Mouse (Mus musculus): ENCODE results near the gene Dlg2. TPM values are rescaled to one million over a fixed set of nuclear protein-coding genes. Genes with fewer than 3 reads are reported as not detected.

Dlg2 gene
- total RNA-seq, 2 experiments from 2014 or later: 0.36 to 0.72 TPM

DNA sequence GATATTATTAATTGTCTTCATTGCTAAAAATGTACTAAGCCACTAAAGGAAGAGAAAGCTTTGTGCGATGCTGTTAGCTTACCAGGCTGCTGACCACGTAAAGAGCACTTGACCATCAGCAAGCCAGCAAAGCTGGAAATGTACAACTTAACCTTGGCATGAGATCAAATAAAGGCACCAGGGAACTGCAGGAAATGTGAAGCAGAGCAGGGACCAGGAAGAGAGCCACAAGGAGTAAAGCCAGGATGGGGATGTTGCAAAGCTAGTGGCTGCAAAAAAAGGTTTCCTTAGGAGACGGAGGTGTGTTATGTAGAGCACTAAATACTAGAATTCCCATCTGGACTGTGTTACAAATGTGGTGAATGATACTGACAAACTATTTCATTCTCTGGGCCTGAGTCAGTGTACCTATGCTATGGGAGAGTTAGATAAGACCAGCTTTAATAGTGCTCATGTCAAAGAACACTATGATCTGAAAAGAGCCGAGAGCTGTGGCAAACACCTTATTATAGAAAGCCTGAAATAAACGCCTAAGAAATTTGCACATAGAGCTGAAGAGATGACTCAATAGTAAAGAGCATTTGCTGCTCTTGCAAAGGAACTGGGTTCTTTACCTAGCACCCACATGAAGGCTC is 1638.9 kb downstream of the Dlg2 start:
- intact Hi-C loops (cut with DNase I): no loop called here
- DNase-seq: no peak

DNA sequence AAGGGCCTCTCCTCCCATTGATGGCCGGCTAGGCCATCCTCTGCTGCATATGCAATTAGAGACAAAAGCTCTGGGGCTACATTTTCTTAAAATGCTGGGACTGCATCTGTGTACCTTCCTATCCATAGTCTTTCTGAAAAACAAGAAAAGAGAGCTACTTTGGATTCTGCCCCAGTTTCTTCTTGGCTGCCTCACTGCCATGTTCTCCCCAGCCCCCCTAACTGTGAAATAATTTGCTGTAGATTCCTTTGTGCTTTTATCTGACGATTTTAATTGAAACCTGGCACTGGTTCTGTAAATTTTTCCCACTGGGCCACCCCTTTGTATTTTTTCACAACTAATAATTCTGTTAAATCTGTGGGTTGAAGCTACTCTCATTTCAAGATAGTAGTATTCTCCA is 1646.8 kb downstream of the Dlg2 start:
- intact Hi-C loops (cut with DNase I): no loop called here
- DNase-seq: no peak

DNA sequence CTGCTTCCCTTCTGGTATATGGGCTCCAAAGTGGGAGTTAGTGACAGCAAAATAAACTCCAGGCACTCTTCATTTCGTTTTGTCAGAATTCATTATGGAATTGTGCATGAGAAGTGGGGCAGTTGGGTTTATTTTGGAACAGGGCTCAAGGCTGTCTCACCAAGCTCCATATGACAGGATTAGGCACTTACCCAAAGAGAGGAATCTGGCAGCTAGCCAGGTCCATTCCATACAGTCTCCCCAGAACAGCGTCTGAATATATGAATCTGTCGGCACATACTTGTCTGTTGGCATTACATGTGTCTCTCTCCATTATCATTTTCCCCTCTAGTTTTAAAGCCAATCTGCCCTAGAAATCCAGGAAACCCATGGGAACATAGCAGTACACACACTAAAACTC is 1649.4 kb downstream of the Dlg2 start:
- no peak for DNase-seq
- intact Hi-C loops (cut with DNase I): no loop called here

DNA sequence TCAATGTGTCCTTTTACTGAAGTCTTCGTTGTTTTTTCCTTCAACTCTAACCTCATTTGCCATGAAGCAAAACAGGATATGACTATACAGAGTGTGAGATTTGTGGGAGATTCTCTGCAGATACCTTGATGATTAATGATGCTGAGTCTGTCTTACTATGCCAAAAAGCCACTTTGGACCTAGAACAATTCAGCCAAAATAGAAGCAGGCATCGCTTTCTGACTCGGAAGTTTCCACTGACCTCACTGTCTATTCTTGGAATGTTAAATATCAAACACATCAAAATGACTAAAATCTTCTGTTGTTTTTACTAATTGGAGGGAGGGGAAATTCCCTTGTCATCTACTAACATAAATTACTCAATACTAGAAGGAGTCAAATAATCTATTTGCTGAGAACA is 1657.8 kb downstream of the Dlg2 start:
- intact Hi-C loops (cut with DNase I): no loop called here
- DNase-seq: no peak

DNA sequence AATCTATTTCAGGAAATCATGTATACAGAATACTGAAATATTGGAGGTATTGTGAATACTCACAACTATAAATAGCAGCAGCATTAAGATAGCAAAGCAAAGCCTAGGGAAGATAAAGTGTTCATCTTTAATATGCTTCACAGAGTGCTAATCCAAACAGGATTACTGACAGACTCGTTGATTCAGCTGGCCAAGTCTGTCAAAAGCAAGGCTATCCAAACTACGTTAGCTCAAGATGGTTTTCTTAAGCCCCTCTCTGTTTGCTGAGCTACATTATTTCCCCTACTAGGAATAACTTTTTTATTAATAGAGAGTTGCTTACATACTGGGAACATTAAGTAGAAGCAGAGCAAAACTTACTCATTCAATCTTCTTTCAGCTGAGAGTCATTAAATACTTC is 1659.2 kb downstream of the Dlg2 start:
- DNase-seq: no peak
- intact Hi-C loops (cut with DNase I): no loop called here

DNA sequence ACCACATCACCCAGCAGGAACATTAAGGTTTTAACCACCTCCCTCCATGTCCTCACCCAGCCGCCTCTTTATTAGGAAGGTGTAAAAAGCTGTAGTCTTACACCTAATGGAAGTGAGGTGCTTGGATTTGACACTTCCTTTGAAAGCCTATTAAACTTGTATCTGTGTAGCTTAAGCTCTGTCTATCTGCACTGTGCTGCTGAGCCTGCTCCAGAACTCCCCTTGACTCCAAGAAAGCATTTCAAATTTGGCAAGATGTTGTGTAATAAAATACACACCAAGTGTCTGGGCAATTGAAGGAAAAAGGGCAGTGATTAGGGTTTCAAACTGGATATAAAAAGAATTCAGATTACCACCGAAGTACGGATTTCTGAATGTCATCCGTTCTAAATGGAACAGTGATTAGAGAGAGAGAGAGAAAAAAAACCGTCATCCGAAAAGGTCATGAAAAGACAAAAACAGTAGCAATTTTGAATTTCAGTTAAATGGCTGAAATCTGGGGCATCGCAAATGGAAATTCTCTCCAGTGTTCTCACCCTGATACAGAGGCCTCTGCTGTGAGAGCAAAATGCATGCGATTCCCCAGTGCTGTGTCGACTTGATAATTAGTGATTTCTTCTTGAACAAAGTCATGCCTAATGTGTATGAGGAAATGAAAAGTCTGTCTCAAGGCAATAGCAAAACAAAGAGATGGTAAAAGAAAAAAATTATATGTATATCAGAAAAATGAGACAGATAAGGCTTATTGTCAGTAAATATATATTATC is 1663.8 kb downstream of the Dlg2 start:
- intact Hi-C loops (cut with DNase I): no loop called here
- no peak for DNase-seq

DNA sequence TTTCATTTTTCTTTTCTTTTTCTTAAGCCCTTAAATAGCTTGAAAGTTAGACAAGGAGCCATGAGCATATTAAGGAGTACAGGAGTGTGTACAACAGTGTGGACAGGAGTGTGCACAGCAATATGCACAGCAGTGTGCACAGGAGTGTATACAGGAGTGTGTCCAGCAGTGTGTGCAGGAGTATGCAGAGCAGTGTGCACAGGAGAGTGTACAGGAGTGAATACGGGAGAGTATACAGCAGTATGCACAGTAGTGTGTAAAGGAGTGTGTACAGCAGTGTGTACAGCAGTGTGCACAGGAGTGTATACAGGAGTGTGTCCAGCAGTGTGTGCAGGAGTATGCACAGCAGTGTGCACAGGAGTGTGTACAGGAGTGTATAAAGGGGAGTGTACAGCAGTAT is 1671.0 kb downstream of the Dlg2 start:
- no peak for DNase-seq
- intact Hi-C loops (cut with DNase I): no loop called here

DNA sequence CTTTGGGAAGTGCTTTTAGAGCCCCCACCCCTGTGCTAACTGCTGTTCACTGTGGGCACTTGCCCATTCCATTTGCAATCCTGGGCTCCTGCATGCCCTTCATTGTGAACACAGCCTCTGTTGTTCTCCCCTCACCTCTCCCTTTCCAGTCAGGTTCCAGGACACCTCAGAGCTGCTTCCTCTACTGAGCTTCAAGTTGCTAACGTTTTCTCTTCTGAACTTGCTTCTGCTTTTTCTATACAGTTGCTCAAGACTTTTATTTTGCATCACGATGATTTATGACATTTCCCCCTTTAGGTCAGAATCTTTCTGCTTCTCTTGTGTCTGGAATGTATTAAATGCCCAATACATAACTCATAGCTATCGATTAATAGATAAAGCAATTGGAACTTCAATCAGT is 1674.3 kb downstream of the Dlg2 start:
- DNase-seq: no peak
- intact Hi-C loops (cut with DNase I): no loop called here

DNA sequence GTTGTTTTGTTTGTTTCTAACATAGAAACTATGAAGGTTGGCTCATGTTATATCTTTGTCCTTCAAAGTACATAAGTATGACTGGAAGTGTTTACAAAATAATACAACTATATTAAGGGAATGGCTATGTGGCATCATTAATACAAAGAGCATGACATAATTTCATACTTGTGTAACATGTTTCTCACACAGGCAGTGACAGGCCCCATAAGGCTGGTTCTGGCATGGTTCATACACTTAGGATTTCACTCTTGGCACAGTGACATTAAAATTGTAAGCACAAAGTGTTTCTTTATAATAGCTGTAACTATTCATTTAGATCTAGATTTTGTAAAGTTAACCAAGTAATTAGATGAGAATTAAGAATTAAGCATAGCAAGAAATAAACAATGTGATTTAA is 1678.1 kb downstream of the Dlg2 start:
- DNase-seq: no peak

DNA sequence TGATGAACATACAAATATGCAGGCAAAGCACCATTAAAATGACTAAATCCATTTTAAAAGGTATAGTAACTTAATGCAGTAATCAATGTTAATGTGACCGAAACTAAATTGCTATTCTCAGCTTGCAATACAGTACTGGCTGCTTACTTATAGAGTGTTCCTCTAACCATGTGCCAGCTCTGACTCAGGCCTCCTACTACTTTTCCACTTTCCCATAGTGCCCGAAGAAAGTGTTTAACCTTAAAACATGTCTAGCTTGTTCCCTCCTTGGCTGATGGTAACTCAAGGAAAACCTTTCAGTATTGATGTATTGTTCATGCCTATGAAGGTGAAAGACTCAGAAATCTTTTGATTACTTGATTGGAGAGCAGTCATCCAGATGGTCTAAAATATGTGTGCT is 1686.7 kb downstream of the Dlg2 start:
- DNase-seq: no peak
- intact Hi-C loops (cut with DNase I): no loop called here

More for the DNA sequence above, 1678.1 kb downstream of the Dlg2 start:
- intact Hi-C loops (cut with DNase I): no loop called here

DNA sequence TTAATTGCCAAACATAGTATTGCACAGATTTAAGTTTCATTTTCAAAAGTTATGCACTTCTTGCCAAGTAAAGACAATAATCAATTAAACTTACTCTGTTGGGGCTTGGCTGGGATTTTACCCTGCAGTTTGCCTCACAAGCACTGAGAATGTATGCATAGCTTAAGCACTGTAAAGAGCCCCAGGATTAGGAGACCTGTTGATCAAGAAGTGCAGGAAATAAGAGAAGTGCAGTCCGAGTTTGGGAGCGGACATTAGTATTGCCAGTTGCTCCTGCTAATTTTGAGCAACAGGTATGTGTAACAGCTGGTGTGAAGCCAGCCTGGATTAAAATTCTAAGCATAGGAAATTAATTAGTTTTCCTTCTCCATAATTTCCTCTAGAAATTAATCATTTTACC is 1687.8 kb downstream of the Dlg2 start:
- intact Hi-C loops (cut with DNase I): no loop called here
- no peak for DNase-seq

DNA sequence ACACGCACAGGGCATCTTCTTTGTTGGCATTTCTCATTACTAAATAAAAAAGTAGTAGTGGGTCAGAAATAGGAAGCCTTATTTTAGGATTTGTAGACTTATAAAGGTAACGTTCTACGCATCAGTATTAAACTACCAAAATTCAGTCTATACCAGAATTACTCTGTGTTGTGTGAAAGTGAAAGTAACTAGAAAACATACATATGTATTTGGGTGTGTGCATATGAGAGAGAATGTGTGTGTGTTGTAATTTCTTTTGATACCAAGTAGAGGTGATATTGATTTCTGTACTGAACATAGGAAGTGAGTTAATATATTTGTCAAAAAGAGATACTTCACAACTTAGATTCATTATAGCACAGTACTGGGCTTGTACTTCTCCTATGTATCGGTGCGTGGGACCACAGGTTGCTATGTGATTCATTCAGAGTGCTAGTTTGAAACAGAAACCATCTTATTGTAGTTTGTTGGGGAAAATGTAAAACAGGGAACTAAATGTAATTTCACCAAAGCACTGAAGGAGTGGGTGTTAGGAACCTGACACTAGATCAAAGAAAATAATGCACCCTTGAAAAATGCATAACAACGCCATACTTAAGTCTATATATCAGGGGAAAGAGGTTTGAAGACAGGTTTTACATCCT is 1688.5 kb downstream of the Dlg2 start:
- intact Hi-C loops (cut with DNase I): no loop called here
- DNase-seq: no peak

DNA sequence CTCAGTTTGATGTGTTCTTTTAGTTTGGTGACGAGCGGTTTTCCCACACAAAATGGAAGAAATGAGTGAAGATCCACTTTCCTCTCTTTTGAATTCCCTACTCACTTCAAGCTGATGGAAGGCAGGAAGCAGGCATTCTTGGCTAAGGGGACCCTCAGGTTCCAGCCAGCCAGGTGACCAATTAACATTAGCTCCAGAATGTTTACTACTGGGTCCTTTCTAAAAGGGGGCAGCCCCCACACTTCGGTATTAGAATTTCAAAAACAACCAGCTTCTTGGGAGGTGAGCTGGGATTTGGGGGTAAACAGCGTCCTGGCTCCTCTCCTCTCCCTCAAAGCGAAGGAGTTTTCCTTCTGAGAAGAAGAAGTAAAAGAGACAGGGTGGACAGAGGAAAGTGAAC is 1703.6 kb downstream of the Dlg2 start:
- intact Hi-C loops (cut with DNase I): no loop called here
- DNase-seq: no peak

DNA sequence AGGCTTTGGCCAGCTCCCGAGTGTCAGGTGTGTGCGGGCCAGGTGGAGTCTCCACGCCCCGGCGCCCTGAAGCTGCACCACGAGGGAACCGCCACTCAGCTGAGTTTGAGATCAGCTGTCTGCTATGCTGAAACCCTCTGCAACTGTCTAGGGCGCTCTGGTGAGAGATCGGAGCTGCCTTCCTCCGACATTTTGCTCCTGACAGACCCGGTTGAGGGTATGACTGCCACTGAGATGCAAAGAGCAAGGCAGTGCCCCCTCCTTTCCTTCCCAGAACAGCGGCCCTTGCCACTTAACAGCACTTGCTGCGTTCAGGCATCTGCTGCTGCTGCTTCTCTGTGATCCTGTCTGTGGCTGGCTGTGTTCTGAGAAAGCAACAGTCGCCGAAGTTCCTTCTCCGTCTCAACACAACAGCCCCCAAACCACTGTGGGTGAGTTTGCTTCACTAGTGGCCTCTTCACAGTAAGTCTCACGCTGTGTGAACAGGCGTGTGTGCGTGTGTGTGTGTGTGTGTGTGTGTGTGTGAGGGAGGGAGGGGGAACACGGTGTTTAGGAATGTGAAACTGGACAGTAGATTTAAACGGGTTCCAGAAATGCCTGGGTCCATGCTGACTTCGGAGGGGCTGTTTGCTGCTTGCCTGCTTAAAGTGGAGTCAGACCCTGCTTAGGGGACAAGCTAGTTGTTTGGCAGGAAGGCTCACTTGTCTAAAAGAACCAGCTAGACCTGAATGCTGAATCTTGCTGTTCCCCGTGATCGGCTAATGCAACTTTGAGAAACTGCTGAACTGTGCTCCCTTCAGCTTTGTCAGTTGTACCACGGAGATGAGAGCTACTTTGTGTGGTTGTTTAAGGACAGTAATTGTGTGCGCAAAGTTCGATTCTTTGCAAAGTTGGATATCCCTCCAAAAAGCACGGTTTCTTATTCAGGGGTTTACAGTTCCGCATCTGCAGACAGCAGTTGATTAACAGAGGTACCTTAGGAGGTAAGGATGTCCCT is 1704.4 kb downstream of the Dlg2 start:
- intact Hi-C loops (cut with DNase I): no loop called here
- peak in 1 of 2 experiments; percentile 16 for DNase-seq

DNA sequence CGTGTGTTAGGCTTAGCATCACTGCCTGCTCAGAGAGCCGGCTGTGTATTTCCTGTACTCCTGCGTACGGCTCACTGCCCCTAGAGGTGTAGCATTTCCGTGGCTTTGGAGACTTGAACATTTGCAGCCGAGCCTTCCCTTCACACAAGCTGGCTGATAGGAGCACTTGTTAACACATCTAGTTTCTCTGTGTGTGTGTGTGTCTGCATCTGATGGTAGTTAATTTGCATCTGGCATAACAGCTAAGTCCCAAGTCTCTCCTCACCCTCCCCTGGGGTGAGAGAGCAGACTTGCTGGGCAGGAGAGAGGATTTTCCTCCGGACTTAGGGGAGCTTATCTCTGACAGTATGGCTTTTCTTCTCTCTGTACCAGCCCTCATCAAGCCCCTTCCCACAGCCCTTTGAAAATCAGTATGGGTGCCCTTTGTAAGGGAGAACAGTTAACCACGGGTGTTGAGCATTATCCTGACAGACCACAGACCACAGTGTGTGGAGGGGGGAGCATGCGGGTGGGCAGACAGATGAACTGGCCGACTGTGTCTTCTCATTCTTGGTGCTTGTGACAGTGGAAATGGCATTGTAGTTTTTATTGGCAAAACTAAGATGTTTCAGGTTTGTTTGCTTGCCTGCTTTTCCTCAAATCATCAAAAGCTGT is 1705.6 kb downstream of the Dlg2 start:
- no peak for DNase-seq
- intact Hi-C loops (cut with DNase I): no loop called here

DNA sequence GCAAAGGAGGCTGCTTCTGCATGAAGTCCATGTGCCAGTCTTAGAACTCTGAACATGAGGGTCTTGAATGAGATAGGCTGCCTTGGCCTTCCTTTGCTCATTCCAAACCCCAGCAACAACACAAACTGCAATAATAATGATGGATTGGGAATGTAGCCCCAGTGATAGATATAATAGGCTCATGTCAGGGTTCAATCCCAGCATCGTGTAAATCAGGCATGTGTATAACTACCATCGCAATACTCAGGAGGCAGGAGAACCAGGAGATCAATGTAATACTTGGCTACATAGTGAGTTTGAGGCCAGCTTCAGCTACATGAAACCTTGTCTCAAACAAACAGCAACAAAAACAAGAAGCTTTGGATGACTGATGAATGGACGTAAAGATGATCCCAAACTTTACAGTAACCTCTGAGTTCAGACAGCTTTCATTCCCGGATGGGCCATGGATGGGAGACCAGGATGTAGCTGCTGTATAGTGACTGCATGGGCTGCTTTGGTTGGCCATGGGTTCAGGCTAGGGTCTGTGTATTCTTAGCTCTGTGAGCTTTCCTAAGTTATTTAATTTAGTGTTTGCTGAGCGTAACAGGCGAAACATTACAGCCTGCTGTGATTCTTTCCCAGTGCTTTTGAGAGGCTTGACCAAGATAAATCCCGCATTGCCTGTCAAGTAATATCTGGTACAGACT is 1708.0 kb downstream of the Dlg2 start:
- intact Hi-C loops (cut with DNase I): no loop called here
- DNase-seq: no peak

DNA sequence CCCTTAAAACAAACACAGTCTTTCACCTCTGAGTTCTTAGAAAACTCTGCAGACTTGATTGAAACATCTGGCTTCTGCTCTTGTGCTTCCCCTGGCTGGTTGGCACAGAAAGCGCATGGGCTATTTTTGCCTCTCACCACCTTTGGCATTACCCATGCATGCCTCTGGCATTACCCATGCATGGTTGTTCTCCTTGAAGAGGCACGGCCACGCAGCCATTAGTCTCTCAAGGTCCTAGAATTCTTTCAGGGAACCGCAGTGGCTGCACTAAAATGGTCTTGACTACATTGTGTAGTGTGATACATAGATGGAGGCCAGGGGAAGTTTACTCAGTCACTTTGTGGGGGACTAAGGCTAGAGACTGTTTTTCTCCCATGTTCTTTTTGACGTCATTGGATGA is 1709.9 kb downstream of the Dlg2 start:
- intact Hi-C loops (cut with DNase I): no loop called here
- no peak for DNase-seq

DNA sequence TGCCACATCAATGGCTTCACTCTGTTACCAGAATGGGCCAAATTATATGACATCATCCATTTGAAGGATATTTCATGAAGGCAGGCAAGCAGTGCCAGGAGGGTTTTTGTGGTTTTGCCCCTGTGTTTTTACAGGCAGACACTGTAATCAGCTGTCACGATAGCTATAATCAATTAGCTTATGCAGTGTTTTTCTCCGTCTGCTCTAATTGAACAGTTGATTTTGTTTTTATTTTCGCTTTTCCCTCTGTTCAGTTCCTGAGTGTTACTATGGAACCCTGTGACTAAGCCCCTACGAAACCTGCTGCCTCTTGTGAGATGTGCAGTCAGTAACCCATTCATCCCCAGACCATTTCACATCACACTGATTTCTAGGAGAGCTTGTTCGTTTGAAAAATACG is 1712.7 kb downstream of the Dlg2 start:
- intact Hi-C loops (cut with DNase I): no loop called here
- DNase-seq: no peak

DNA sequence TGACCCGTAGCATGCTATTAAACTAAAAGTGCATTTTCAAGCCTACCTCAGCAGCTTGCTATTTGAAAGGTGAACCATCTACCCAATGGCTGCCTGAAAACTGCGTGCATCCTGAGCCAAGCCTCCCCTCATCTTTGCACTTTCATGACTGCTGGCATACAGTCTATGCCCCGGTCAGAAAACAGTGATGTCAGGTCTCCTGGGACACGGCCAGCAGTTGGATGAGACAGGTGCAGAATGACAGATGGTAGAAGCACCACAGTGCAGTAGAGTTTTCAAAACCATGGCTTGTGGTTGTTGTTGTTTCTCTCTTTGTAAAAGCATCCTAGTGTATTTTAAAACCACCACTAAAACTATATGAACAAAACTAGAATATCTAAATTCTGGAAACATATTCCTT is 1719.5 kb downstream of the Dlg2 start:
- no peak for DNase-seq
- intact Hi-C loops (cut with DNase I): no loop called here

DNA sequence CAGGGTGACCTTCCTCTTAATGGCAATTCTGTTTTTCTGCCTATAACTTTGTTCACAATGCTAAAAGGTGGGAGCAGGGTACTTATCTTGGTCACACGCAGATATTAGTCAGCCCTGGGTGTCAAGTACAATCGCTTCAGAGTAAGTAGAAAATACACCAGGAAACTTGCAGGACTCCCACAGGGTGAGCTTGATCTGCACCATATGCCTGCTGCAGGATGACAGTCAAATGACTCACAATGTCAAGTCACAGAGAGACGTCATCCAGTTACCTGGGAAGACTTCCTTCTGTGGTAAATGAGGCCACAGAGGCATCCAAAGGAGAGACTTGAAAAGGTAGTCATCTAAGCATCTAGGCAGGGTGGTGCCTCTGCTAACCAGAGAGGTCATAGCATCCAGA is 1721.1 kb downstream of the Dlg2 start:
- intact Hi-C loops (cut with DNase I): no loop called here
- DNase-seq: no peak

Data from gastrocnemius, postnatal 36 days (tissue).